Mouse (Mus musculus) liver, embryonic 12.5 days (tissue): ENCODE measurements around the gene Sptan1. TPM values are rescaled to one million over a fixed set of nuclear protein-coding genes. Genes with fewer than 3 reads are reported as not detected.

ENCODE experiments used
- ATAC-seq: fragments of 200-750 bp; cut with Nextera tagmentation; 2 replicates; pipeline ENCODE4 v1.8.0; 2017; ENCODE audit warnings: moderate number of reproducible peaks, mild to moderate bottlenecking, moderate library complexity
- H3K27ac ChIP-seq: fragments of 300-500 bp; sonication (generic); 2 replicates; pipeline ENCODE4 v1.5.1; 2016; ENCODE audit warnings: mild to moderate bottlenecking
- H3K27me3 ChIP-seq: fragments of 300-500 bp; sonication (generic); replicated peaks from 2 replicates; pipeline ENCODE4 v1.6.1; 2016; ENCODE audit warnings: mild to moderate bottlenecking, moderate library complexity
- H3K36me3 ChIP-seq: fragments of 300-500 bp; sonication (generic); 2 replicates; pipeline ENCODE4 v1.6.1; 2016; ENCODE audit warnings: mild to moderate bottlenecking, moderate library complexity
- H3K4me1 ChIP-seq: fragments of 300-500 bp; sonication (generic); 2 replicates; pipeline ENCODE4 v1.6.1; 2016
- H3K4me2 ChIP-seq: fragments of 300-500 bp; sonication (generic); 2 replicates; pipeline ENCODE4 v1.6.1; 2016; ENCODE audit warnings: mild to moderate bottlenecking, moderate library complexity
- H3K4me3 ChIP-seq: fragments of 300-500 bp; sonication (generic); 2 replicates; pipeline ENCODE4 v1.5.1; 2016; ENCODE audit warnings: mild to moderate bottlenecking, moderate library complexity
- H3K9ac ChIP-seq: fragments of 300-500 bp; sonication (generic); 2 replicates; pipeline ENCODE4 v1.6.1; 2016; ENCODE audit warnings: mild to moderate bottlenecking, moderate library complexity
- H3K9me3 ChIP-seq: fragments of 300-500 bp; sonication (generic); replicated peaks from 2 replicates; pipeline ENCODE4 v1.6.1; 2016; ENCODE audit warnings: mild to moderate bottlenecking, moderate library complexity
- WGBS: fragments of 180-500 bp; shearing (Covaris S2); methylation state at CpG from one replicate; pipeline ENCODE4 v1.1.7; 2016; ENCODE audit not compliant: insufficient replicate concordance; 5-methylcytosine and 5-hydroxymethylcytosine counted together
- polyA plus RNA-seq: library from polyadenylated mRNA; unstranded; fragments of >200 nt; fragmentation: Nextera tagmentation; extraction: Ambion mirVana; gene quantifications from 2 replicates; pipeline ENCODE4 v1.2.1, GENCODE M21; 2016

The Sptan1 gene
- polyA plus RNA-seq = 18.8 and 19.0 TPM in 2 replicates

GRCm38 (mm10) chr2:29965250-29965843 is at the start of gene Sptan1:
Sptan1 (plus strand) TSS chr2:29965560.
- Histone ChIP-seq H3K9ac (peak within 1 kb of the TSS; percentile 73), H3K4me2 (peak within 1 kb of the TSS; percentile 82), H3K27ac (peak within 1 kb of the TSS; percentile 69; the same call in 1 of the 2 replicates), H3K27me3 (peaks cover 79% of the 10 kb centered on the region), H3K36me3 (no peaks in the 10 kb centered on the region; the same call in 1 of the 2 replicates), H3K9me3 (no peaks in the 10 kb centered on the region), H3K4me1 (peaks cover 12% of the 10 kb centered on the region), H3K4me3 (peak within 1 kb of the TSS; percentile 63)
- WGBS = under 1% methylated on average over 78 of the region's 82 CpGs
- ATAC-seq = peak; percentile 91

- Histone ChIP-seq H3K9me3 (no peaks in the 10 kb centered on the region), H3K9ac (peak overlapping the region; percentile 40; the same call in 1 of the 2 replicates), H3K36me3 (peaks cover 95% of the 10 kb centered on the region), H3K4me1 (peaks cover 21% of the 10 kb centered on the region), H3K4me3 (no peak overlapping the region), H3K27me3 (no peaks in the 10 kb centered on the region), H3K27ac (peak overlapping the region; percentile 80), H3K4me2 (peak overlapping the region; percentile 46)
- 65% methylated on average over 11 of the region's 11 CpGs for WGBS
- ATAC-seq = peak; percentile 93
Measured at GRCm38 (mm10) chr2:29917621-29918020, 47.7 kb upstream of the Sptan1 start.

- H3K4me3 ChIP-seq = no peak overlapping the region
- peaks cover 14% of the 10 kb centered on the region for H3K4me1 ChIP-seq
- no peak for ATAC-seq
- no peaks in the 10 kb centered on the region for H3K9me3 ChIP-seq
- H3K36me3 ChIP-seq = peaks cover 97% of the 10 kb centered on the region
- no peak overlapping the region for H3K27ac ChIP-seq
- 80% methylated on average over 11 of the region's 11 CpGs for WGBS
- no peak overlapping the region for H3K4me2 ChIP-seq
- H3K27me3 ChIP-seq = no peaks in the 10 kb centered on the region
- H3K9ac ChIP-seq = no peak overlapping the region
Measured at GRCm38 (mm10) chr2:29922011-29922410, 43.3 kb upstream of the Sptan1 start.

- no peak overlapping the region for H3K4me3 ChIP-seq
- H3K36me3 ChIP-seq = peaks cover 100% of the 10 kb centered on the region
- no peak overlapping the region for H3K9ac ChIP-seq
- H3K4me1 ChIP-seq = no peaks in the 10 kb centered on the region
- H3K4me2 ChIP-seq = no peak overlapping the region
- no peaks in the 10 kb centered on the region for H3K9me3 ChIP-seq
- WGBS = 80% methylated on average over 5 of the region's 5 CpGs
- H3K27ac ChIP-seq = no peak overlapping the region
- no peaks in the 10 kb centered on the region for H3K27me3 ChIP-seq
- ATAC-seq = no peak
Measured at GRCm38 (mm10) chr2:29926542-29926941, 38.8 kb upstream of the Sptan1 start.

GRCm38 (mm10) chr2:29930506-29930905 is 34.9 kb upstream of the Sptan1 start:
- no peak for ATAC-seq
- H3K27ac ChIP-seq = no peak overlapping the region
- no peaks in the 10 kb centered on the region for H3K9me3 ChIP-seq
- H3K27me3 ChIP-seq = no peaks in the 10 kb centered on the region
- H3K9ac ChIP-seq = no peak overlapping the region
- no peak overlapping the region for H3K4me3 ChIP-seq
- 0 out of 2 replicates have a peak, but pooled peaks cover 7% of the 10 kb centered on the region for H3K4me1 ChIP-seq
- WGBS = 84% methylated on average over 10 of the region's 10 CpGs
- H3K4me2 ChIP-seq = no peak overlapping the region
- peaks cover 60% of the 10 kb centered on the region for H3K36me3 ChIP-seq

GRCm38 (mm10) chr2:29931194-29931593 is 34.2 kb upstream of the Sptan1 start:
- Histone ChIP-seq H3K4me3 (no peak overlapping the region), H3K27me3 (no peaks in the 10 kb centered on the region), H3K36me3 (peaks cover 53% of the 10 kb centered on the region), H3K4me1 (peaks cover 13% of the 10 kb centered on the region), H3K4me2 (no peak overlapping the region), H3K9me3 (no peaks in the 10 kb centered on the region), H3K9ac (no peak overlapping the region), H3K27ac (no peak overlapping the region)
- 86% methylated on average over 6 of the region's 6 CpGs for WGBS
- no peak for ATAC-seq

GRCm38 (mm10) chr2:29934906-29935599 is 30.3 kb upstream of the Sptan1 start, which contains the start of gene Gle1:
Gle1 (plus strand) TSS chr2:29935426.
- 3% methylated on average over 44 of the region's 44 CpGs for WGBS
- no peaks in the 10 kb centered on the region for H3K27me3 ChIP-seq

GRCm38 (mm10) chr2:29940073-29940472 is 25.3 kb upstream of the Sptan1 start:
- Histone ChIP-seq H3K27me3 (no peaks in the 10 kb centered on the region), H3K4me1 (peaks cover 16% of the 10 kb centered on the region), H3K9me3 (no peaks in the 10 kb centered on the region), H3K4me2 (no peak overlapping the region), H3K4me3 (no peak overlapping the region), H3K9ac (no peak overlapping the region), H3K36me3 (peaks cover 81% of the 10 kb centered on the region), H3K27ac (no peak overlapping the region)
- ATAC-seq = no peak
- 82% methylated on average over 9 of the region's 9 CpGs for WGBS

More at GRCm38 (mm10) chr2:29934906-29935599, 30.3 kb upstream of the Sptan1 start, which contains the start of gene Gle1:
- H3K36me3 ChIP-seq = peaks cover 47% of the 10 kb centered on the region
- peak within 1 kb of the TSS; percentile 79 for H3K27ac ChIP-seq
- ATAC-seq = peak; percentile 94
- H3K4me1 ChIP-seq = peaks cover 18% of the 10 kb centered on the region
- peak within 1 kb of the TSS; percentile 81 for H3K9ac ChIP-seq
- peak within 1 kb of the TSS; percentile 78 for H3K4me2 ChIP-seq
- peak within 1 kb of the TSS; percentile 85 for H3K4me3 ChIP-seq
- H3K9me3 ChIP-seq = no peaks in the 10 kb centered on the region

GRCm38 (mm10) chr2:29940826-29941225 is 24.5 kb upstream of the Sptan1 start:
- no peak overlapping the region for H3K27ac ChIP-seq
- H3K27me3 ChIP-seq = no peaks in the 10 kb centered on the region
- H3K9me3 ChIP-seq = no peaks in the 10 kb centered on the region
- H3K9ac ChIP-seq = no peak overlapping the region
- ATAC-seq = no peak
- peaks cover 17% of the 10 kb centered on the region for H3K4me1 ChIP-seq
- no peak overlapping the region for H3K4me3 ChIP-seq
- H3K36me3 ChIP-seq = peaks cover 88% of the 10 kb centered on the region
- no peak overlapping the region for H3K4me2 ChIP-seq
- WGBS = 86% methylated on average over 7 of the region's 7 CpGs

- H3K27me3 ChIP-seq = no peaks in the 10 kb centered on the region
- H3K9ac ChIP-seq = 0 out of 2 replicates have a peak overlapping the region, but pooled peaks have one; percentile 10
- H3K4me2 ChIP-seq = no peak overlapping the region
- peak overlapping the region; percentile 74 for H3K27ac ChIP-seq
- WGBS = 32% methylated on average over 1 of the region's 1 CpGs
- H3K9me3 ChIP-seq = no peaks in the 10 kb centered on the region
- peaks cover 98% of the 10 kb centered on the region for H3K36me3 ChIP-seq
- peak; percentile 60; the same call in 1 of the 2 replicates for ATAC-seq
- H3K4me3 ChIP-seq = no peak overlapping the region
- peaks cover 8% of the 10 kb centered on the region; the same call in 1 of the 2 replicates for H3K4me1 ChIP-seq
Measured at GRCm38 (mm10) chr2:29944723-29945122, 20.6 kb upstream of the Sptan1 start.

GRCm38 (mm10) chr2:29948896-29949295 is 16.5 kb upstream of the Sptan1 start:
- Histone ChIP-seq H3K9me3 (no peaks in the 10 kb centered on the region), H3K4me3 (no peak overlapping the region), H3K36me3 (peaks cover 91% of the 10 kb centered on the region), H3K4me2 (no peak overlapping the region), H3K9ac (no peak overlapping the region), H3K4me1 (peaks cover 8% of the 10 kb centered on the region; the same call in 1 of the 2 replicates), H3K27ac (no peak overlapping the region), H3K27me3 (no peaks in the 10 kb centered on the region)
- ATAC-seq = no peak
- WGBS = 84% methylated on average over 5 of the region's 5 CpGs

- Histone ChIP-seq H3K27ac (no peak overlapping the region), H3K9ac (no peak overlapping the region), H3K27me3 (peaks cover 41% of the 10 kb centered on the region), H3K36me3 (peaks cover 40% of the 10 kb centered on the region), H3K9me3 (no peaks in the 10 kb centered on the region), H3K4me1 (peaks cover 10% of the 10 kb centered on the region), H3K4me2 (no peak overlapping the region), H3K4me3 (no peak overlapping the region)
- 98% methylated on average over 7 of the region's 7 CpGs for WGBS
- ATAC-seq = no peak
Measured at GRCm38 (mm10) chr2:29961246-29961645, 4.1 kb upstream of the Sptan1 start.
